In the genomic region with DNA sequence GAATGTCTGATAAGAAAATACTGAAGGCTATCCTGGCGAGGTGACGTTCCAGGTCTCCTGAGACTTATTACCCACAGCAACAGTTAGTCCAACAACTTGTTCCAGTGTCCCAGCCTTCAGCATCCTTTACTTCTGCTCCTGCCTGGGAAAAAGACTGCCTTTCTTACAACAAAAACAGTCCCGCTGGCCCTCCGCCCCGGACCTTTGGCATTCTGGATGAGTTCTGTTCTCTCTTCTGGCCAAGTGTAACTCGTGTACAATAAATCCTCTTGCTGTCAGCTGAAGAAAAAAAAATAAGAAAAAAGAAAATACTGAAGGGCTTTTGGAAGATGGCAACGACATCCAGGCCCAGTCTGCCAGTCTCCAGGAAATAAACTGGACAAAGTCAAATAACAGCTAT, we compare ENCODE assay signal across 9 mouse cellular contexts.
A peak's percentile ranks its signal among the peaks of the same experiment; 100 is the strongest.
DNase-seq lines count a peak whose midpoint lies in the region; ATAC-seq lines count a peak whose summit lies in the region.
"Had no signal": no experiment of that assay in that cellular context is flagged by ENCODE, and none has a peak within 500 bp of the region (broad histone marks: within the 10 kb centered on the region; RNA-seq: fewer than 3 reads in every experiment).

No protein-coding gene starts in this region.

- peaks cover 4% of the 10 kb centered on the region; the same call in 1 of the 2 replicates for H3K27me3 ChIP-seq in kidney, embryonic 16.5 days (ENCODE audit: insufficient read depth, low read length)
- peaks cover 13% of the 10 kb centered on the region for H3K27me3 ChIP-seq in kidney, embryonic 15.5 days
- H3K27me3 ChIP-seq in heart, embryonic 14.5 days (ENCODE audit: control insufficient read depth, insufficient read depth, low read length): no peaks in the 10 kb centered on the region
- no peaks in the 10 kb centered on the region for H3K27me3 ChIP-seq in hindbrain, embryonic 11.5 days (ENCODE audit: control insufficient read depth, insufficient read depth, low read length)
- H3K27me3 ChIP-seq in limb, embryonic 10.5 days (ENCODE audit: low read depth, poor library complexity, severe bottlenecking): no peaks in the 10 kb centered on the region

- DNase-seq in adrenal gland, postnatal 10 days: peak; percentile 77
- peak; percentile 86 for DNase-seq in lung, postnatal 10 days
- DNase-seq in hindbrain, embryonic 11.5 days (ENCODE audit: low spot score): no peak
- no peak for DNase-seq in liver
- no peak for DNase-seq in limb, embryonic 10.5 days (ENCODE audit: low spot score)

- peak overlapping the region; percentile 12; the same call in 1 of the 2 replicates for H3K27ac ChIP-seq in kidney, embryonic 16.5 days (ENCODE audit: low read length)
- no peak overlapping the region for H3K27ac ChIP-seq in kidney, embryonic 15.5 days
- H3K27ac ChIP-seq in heart, embryonic 14.5 days (replicated peaks in 1 of 2; ENCODE audit: control insufficient read depth in 1 of 2, insufficient read depth in 1 of 2, low read depth in 2 of 2, low read length in 2 of 2): peak overlapping the region; percentile 78 to 83
- H3K27ac ChIP-seq in hindbrain, embryonic 11.5 days (ENCODE audit: low read depth, low read length): no peak overlapping the region
- H3K27ac ChIP-seq in limb, embryonic 10.5 days: no peak overlapping the region
- H3K27ac ChIP-seq: limb, embryonic 15.5 days had no signal

- no peak overlapping the region for H3K4me2 ChIP-seq in kidney, embryonic 16.5 days (replicated peaks; ENCODE audit: low read depth, low read length)
- H3K4me2 ChIP-seq in kidney, embryonic 15.5 days: no peak overlapping the region
- peak overlapping the region; percentile 26 for H3K4me2 ChIP-seq in heart, embryonic 14.5 days (ENCODE audit: low read length)
- H3K4me2 ChIP-seq in hindbrain, embryonic 11.5 days (replicated peaks; ENCODE audit: low read depth, low read length): no peak overlapping the region
- H3K4me2 ChIP-seq: limb, embryonic 15.5 days had no signal

- no peak overlapping the region for H3K4me3 ChIP-seq in kidney, embryonic 16.5 days (ENCODE audit: low read length)
- no peak overlapping the region for H3K4me3 ChIP-seq in kidney, embryonic 15.5 days (replicated peaks)
- H3K4me3 ChIP-seq in heart, embryonic 14.5 days (ENCODE audit: control insufficient read depth in 1 of 2, insufficient read depth in 1 of 2, low read depth in 1 of 2, low read length in 2 of 2): no peak overlapping the region
- no peak overlapping the region for H3K4me3 ChIP-seq in hindbrain, embryonic 11.5 days (ENCODE audit: low read depth, low read length)
- H3K4me3 ChIP-seq in limb, embryonic 10.5 days: no peak overlapping the region
- H3K4me3 ChIP-seq: limb, embryonic 15.5 days had no signal

- WGBS in kidney, embryonic 16.5 days: 43% methylated on average over 7 of the region's 7 CpGs
- 43% methylated on average over 7 of the region's 7 CpGs for WGBS in kidney, embryonic 15.5 days
- WGBS in heart, embryonic 14.5 days: 41% methylated on average over 7 of the region's 7 CpGs
- 85% methylated on average over 7 of the region's 7 CpGs for WGBS in hindbrain, embryonic 11.5 days
- WGBS in limb, embryonic 10.5 days: 82% methylated on average over 7 of the region's 7 CpGs

- no peak overlapping the region for H3K9ac ChIP-seq in kidney, embryonic 16.5 days (replicated peaks; ENCODE audit: low read length)
- H3K9ac ChIP-seq in kidney, embryonic 15.5 days: no peak overlapping the region
- H3K9ac ChIP-seq in heart, embryonic 14.5 days (ENCODE audit: low read length): peak overlapping the region; percentile 38; the same call in 1 of the 2 replicates
- no peak overlapping the region for H3K9ac ChIP-seq in hindbrain, embryonic 11.5 days (ENCODE audit: low read depth, low read length)
- H3K9ac ChIP-seq: limb, embryonic 15.5 days had no signal

- H3K9me3 ChIP-seq in kidney, embryonic 16.5 days (ENCODE audit: low read length): peaks cover 3% of the 10 kb centered on the region; the same call in 1 of the 2 replicates
- H3K9me3 ChIP-seq in kidney, embryonic 15.5 days (replicated peaks): no peaks in the 10 kb centered on the region
- no peaks in the 10 kb centered on the region for H3K9me3 ChIP-seq in heart, embryonic 14.5 days (ENCODE audit: control insufficient read depth, low read length)
- H3K9me3 ChIP-seq in hindbrain, embryonic 11.5 days (ENCODE audit: control insufficient read depth, low read length): no peaks in the 10 kb centered on the region
- no peaks in the 10 kb centered on the region for H3K9me3 ChIP-seq in limb, embryonic 10.5 days (replicated peaks)
- H3K9me3 ChIP-seq: limb, embryonic 15.5 days had no signal

- no peaks in the 10 kb centered on the region; the same call in 1 of the 2 replicates for H3K4me1 ChIP-seq in kidney, embryonic 16.5 days (ENCODE audit: insufficient read depth, low read length)
- H3K4me1 ChIP-seq in kidney, embryonic 15.5 days: peaks cover 13% of the 10 kb centered on the region
- H3K4me1 ChIP-seq in heart, embryonic 14.5 days (ENCODE audit: control insufficient read depth in 2 of 2, insufficient read depth in 2 of 2, low read length in 2 of 2): peaks cover 19 to 34% of the 10 kb centered on the region in 2 experiments
- H3K4me1 ChIP-seq in hindbrain, embryonic 11.5 days (replicated peaks; ENCODE audit: control insufficient read depth, insufficient read depth, low read length): 0 out of 2 replicates have a peak, but pooled peaks cover 2% of the 10 kb centered on the region
- peaks cover 19% of the 10 kb centered on the region for H3K4me1 ChIP-seq in limb, embryonic 10.5 days

- H3K36me3 ChIP-seq in kidney, embryonic 16.5 days (ENCODE audit: insufficient read depth, low read length): no peaks in the 10 kb centered on the region
- H3K36me3 ChIP-seq in kidney, embryonic 15.5 days: no peaks in the 10 kb centered on the region
- H3K36me3 ChIP-seq in heart, embryonic 14.5 days (ENCODE audit: control insufficient read depth, insufficient read depth, low read length): no peaks in the 10 kb centered on the region
- H3K36me3 ChIP-seq in hindbrain, embryonic 11.5 days (ENCODE audit: control insufficient read depth, insufficient read depth, low read length): no peaks in the 10 kb centered on the region
- H3K36me3 ChIP-seq in limb, embryonic 10.5 days: no peaks in the 10 kb centered on the region
- H3K36me3 ChIP-seq: limb, embryonic 15.5 days had no signal

- no peak for ATAC-seq in kidney, embryonic 16.5 days (ENCODE audit: low FRiP score, low TSS enrichment)
- no peak for ATAC-seq in kidney, embryonic 15.5 days (replicated peaks; ENCODE audit: low FRiP score)
- ATAC-seq in heart, embryonic 14.5 days (ENCODE audit: insufficient number of reproducible peaks, insufficient read depth, low FRiP score, low read depth): no peak
- ATAC-seq in hindbrain, embryonic 11.5 days (ENCODE audit: low FRiP score): no peak

Comparison
In these comparisons a context has a peak if more than half of its experiments do, and no peak if none do; other contexts are left out.
1. H3K27ac ChIP-seq: peak in kidney, embryonic 16.5 days (single experiment) and heart, embryonic 14.5 days (2 of 2); none in kidney, embryonic 15.5 days (single experiment), hindbrain, embryonic 11.5 days (single experiment) and limb, embryonic 10.5 days (single experiment).
2. DNase-seq: peak in adrenal gland, postnatal 10 days (single experiment) and lung, postnatal 10 days (single experiment); none in hindbrain, embryonic 11.5 days (single experiment), liver (single experiment) and limb, embryonic 10.5 days (single experiment).